Mouse (Mus musculus): ENCODE measurements around the gene Tent4a.

Gene Tent4a

GRCm38 (mm10) chr13:69481634-69482505 lies 52.5 kb downstream of the Tent4a start:
- no peak for DNase-seq (ENCODE audit: low spot score in 2 of 2)

- no peak for DNase-seq (ENCODE audit: low spot score in 2 of 2)
Measured at GRCm38 (mm10) chr13:69481026-69481425, 53.4 kb downstream of the Tent4a start.

GRCm38 (mm10) chr13:69479906-69480305 lies 54.5 kb downstream of the Tent4a start:
- DNase-seq (ENCODE audit: low spot score in 2 of 2), result no peak

DNA sequence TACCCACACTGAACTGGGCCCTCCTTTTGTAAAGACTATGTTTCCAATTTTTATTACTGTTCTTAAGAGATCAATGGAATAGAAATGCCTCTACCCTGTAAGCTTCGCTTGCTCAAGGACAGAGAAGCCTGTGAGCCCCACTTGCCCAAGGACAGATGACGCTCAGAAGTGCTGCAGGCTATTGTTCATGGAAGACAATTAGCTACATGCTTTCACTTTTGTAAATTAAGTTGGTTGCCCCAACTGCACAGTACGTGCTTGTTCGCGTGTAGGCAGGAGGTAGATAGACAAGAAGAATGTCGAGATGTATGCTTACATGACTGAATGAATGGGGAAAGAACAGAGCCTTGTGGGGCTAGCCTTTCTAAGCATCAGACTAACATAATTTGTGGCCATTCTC lies 55.7 kb downstream of the Tent4a start:
- DNase-seq (ENCODE audit: low spot score in 2 of 2), result no peak

DNA sequence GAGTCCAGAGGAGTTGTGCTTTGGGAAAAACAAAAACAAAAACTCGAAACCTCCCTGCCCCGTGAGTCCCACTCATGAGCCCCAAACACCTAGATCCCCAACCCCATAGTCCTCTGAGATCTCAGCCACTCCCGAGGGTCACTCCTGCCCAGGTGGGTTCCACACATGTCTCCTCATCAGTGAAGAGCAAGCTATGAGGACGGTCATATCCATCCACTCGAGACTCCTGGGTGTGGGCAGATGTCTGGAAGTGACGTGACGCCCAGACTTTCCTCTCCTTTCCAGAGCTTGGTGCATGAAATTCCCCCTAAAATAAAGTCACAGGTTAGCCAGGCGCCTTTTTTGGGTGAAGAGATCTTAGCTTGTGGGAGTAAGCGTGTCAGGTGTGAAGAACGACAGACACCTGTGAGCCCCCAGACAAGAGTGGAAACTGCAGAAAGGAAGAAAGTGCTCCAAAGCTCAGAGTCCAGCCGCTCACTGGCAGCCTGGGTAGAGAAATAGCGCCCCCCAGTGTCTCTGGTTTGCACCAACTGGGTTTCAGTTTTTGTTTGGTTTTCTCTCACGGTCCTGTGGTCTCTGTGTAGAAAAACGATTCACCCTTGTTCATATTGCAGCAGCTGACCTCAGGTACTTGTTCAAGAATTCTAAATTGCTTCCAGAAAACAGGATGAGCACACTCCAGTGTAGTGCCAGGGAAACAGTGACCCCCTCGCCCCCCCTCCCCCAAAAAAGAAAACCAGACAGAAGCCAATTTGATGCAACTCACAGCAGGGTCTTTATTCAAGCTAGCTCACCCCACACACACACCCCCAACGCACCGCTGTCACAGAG lies 73.6 kb downstream of the Tent4a start:
- DNase-seq (ENCODE audit: low spot score in 2 of 2), result no peak

GRCm38 (mm10) chr13:69459657-69460458 lies 74.6 kb downstream of the Tent4a start:
- peak in 1 of 2 experiments; percentile 14 for DNase-seq (ENCODE audit: low spot score in 2 of 2)

GRCm38 (mm10) chr13:69458891-69459290 lies 75.5 kb downstream of the Tent4a start:
- no peak for DNase-seq (ENCODE audit: low spot score in 2 of 2)

DNA sequence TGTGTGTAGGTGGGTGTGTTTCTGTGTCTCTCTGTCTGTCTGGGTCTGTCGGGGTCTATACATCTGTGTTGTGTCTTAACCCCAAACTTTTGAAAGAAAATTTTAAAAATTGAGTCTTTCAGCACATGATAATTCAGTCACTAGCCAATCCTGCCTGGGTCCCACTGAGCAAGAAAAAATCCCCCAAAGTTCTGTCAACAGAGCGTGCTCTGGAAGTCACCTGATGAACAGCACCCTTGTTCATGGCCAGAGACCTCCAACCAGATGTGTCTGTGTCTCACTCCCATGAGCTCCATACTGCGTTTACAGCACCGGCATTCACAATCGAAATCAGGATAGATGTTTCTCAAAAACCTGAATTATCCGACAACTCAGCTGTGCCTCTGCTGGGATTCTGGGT lies 76.0 kb downstream of the Tent4a start:
- DNase-seq (ENCODE audit: low spot score in 2 of 2), result no peak

DNA sequence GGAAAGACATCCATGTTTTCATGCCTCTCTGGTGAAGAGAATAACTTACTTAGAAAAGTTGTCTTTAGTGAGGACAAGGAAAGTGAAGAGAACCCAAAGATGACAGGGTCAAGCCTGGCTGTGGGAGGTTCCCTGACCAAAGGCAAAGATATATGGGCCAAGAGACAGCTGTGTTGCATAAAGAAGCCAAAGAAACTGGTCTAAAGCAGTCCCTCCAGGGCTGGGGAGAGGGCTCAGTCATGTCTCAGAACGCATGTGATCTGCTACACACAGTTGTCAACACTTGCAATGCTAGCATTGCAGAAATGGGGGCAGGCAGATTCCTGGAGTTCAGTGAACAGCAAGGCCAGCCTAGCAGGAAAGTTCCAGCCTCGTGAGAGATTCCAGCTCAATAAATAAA lies 77.3 kb downstream of the Tent4a start:
- DNase-seq (ENCODE audit: low spot score in 2 of 2), result no peak

GRCm38 (mm10) chr13:69456641-69457040 lies 77.8 kb downstream of the Tent4a start:
- no peak for DNase-seq (ENCODE audit: low spot score in 2 of 2)

GRCm38 (mm10) chr13:69455476-69456175 lies 78.8 kb downstream of the Tent4a start:
- no peak for DNase-seq (ENCODE audit: low spot score in 2 of 2)
